Mouse (Mus musculus): Measurements from ENCODE around the gene Trim71.

DNA sequence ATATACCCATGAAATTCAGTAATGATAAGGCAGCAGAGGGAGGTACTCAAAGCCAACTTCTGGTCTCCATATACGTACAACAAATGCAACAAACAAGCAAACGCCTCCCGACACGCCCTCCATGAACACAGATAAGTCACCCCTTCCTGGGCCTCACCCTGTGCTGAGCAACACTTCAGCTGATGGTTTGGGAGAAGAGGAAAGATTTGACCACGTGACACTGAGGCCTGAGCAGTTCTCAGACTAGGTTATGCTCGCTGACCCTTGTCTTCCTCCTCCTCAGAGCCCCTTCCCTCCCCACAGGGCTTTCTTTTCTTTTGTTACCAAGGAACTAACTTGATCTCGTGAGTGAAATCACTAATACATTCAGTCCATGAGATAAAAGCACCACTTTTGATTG is 97.3 kb downstream of the Trim71 start:
- TF ChIP-seq GATA1 (IDR thresholded peaks at IDR 0.05; ENCODE audit: borderline replicate concordance, low read length), result no peak
- no peak for TF ChIP-seq FLI1 (IDR thresholded peaks at IDR 0.05; ENCODE audit: low read length)
